Mouse (Mus musculus): ENCODE data around the gene Naalad2. TPM values are rescaled to one million over a fixed set of nuclear protein-coding genes. Genes with fewer than 3 reads are reported as not detected.
"Not testable (repeated sequence)": the region's sequence is repeated elsewhere in the genome, so short reads cannot be mapped to it uniquely, and the experiment has no call there.

Naalad2 gene
- 0.24 TPM in 1 of 2 replicates, not detected in the other for polyA plus RNA-seq (2011; ENCODE audit: insufficient read depth, insufficient read length, low read depth, missing spikeins)

DNA sequence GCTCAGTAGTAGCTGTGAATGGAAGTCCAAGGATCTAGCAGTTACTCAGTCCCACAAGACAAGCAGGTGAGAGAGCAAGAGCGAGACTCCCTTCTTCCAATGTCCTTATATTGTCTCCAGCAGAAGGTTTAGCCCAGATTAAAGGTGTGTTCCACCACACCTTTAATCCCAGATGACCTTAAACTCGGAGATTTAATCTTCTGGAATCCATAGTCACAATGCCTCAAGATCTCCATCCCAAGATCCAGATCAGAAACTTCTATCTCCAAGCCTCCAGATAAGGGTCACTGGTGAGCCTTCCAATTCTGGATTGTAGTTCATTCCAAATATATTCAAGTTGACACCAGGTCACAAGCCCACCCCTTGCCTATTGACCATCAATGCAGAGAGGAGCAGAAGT lies at the start of gene Naalad2:
Naalad2 (minus strand) TSS at position 101 of the 400 bp plus-strand sequence.
- not testable (repeated sequence) for H3K27ac ChIP-seq (ENCODE audit: insufficient read depth, low read length)

GRCm38 (mm10) chr9:18431687-18432086 lies 28.9 kb upstream of the Naalad2 start:
- no peak overlapping the region for H3K9ac ChIP-seq (ENCODE audit: low read depth, poor library complexity, severe bottlenecking)
- no peaks in the 10 kb centered on the region for H3K36me3 ChIP-seq (ENCODE audit: control insufficient read depth, insufficient read depth, low read length, poor library complexity, severe bottlenecking)
- no peak overlapping the region for H3K27ac ChIP-seq (ENCODE audit: insufficient read depth, low read length)
- H3K9me3 ChIP-seq (replicated peaks; ENCODE audit: control insufficient read depth, insufficient read depth, low read length, poor library complexity, severe bottlenecking) = no peaks in the 10 kb centered on the region
- H3K4me1 ChIP-seq (ENCODE audit: control insufficient read depth, insufficient read depth, low read length) = no peaks in the 10 kb centered on the region
- H3K4me3 ChIP-seq (ENCODE audit: low read depth, low read length) = no peak overlapping the region
- TF ChIP-seq EP300 (IDR thresholded peaks at IDR 0.05; ENCODE audit: insufficient read depth, low read depth, low read length) = no peak
- TF ChIP-seq POLR2A (IDR thresholded peaks at IDR 0.05; ENCODE audit: insufficient read depth, low read length) = no peak
- TF ChIP-seq CTCF (IDR thresholded peaks at IDR 0.05; ENCODE audit: low read depth, low read length) = no peak
- no peaks in the 10 kb centered on the region for H3K27me3 ChIP-seq (ENCODE audit: control insufficient read depth, insufficient read depth, low read length, poor library complexity, severe bottlenecking)

More for the DNA sequence above, at the start of gene Naalad2:
- not testable (repeated sequence) for H3K4me1 ChIP-seq (ENCODE audit: control insufficient read depth, insufficient read depth, low read length); H3K9ac ChIP-seq (ENCODE audit: low read depth, poor library complexity, severe bottlenecking); H3K4me3 ChIP-seq (ENCODE audit: low read depth, low read length); H3K36me3 ChIP-seq (ENCODE audit: control insufficient read depth, insufficient read depth, low read length, poor library complexity, severe bottlenecking); H3K27me3 ChIP-seq (ENCODE audit: control insufficient read depth, insufficient read depth, low read length, poor library complexity, severe bottlenecking); H3K9me3 ChIP-seq (replicated peaks; ENCODE audit: control insufficient read depth, insufficient read depth, low read length, poor library complexity, severe bottlenecking)

- Histone ChIP-seq H3K4me3 (ENCODE audit: low read depth, low read length) (no peak within 1 kb of the TSS), H3K4me1 (ENCODE audit: control insufficient read depth, insufficient read depth, low read length) (no peaks in the 10 kb centered on the region), H3K27ac (ENCODE audit: insufficient read depth, low read length) (no peak within 1 kb of the TSS), H3K9ac (ENCODE audit: low read depth, poor library complexity, severe bottlenecking) (no peak within 1 kb of the TSS), H3K36me3 (ENCODE audit: control insufficient read depth, insufficient read depth, low read length, poor library complexity, severe bottlenecking) (no peaks in the 10 kb centered on the region), H3K27me3 (ENCODE audit: control insufficient read depth, insufficient read depth, low read length, poor library complexity, severe bottlenecking) (no peaks in the 10 kb centered on the region), H3K9me3 (replicated peaks; ENCODE audit: control insufficient read depth, insufficient read depth, low read length, poor library complexity, severe bottlenecking) (no peaks in the 10 kb centered on the region)
- TF ChIP-seq EP300 (IDR thresholded peaks at IDR 0.05; ENCODE audit: insufficient read depth, low read depth, low read length) = no peak
- TF ChIP-seq CTCF (IDR thresholded peaks at IDR 0.05; ENCODE audit: low read depth, low read length) = no peak
- no peak for TF ChIP-seq POLR2A (IDR thresholded peaks at IDR 0.05; ENCODE audit: insufficient read depth, low read length)
Observed at GRCm38 (mm10) chr9:18430354-18430753, 27.6 kb upstream of the Naalad2 start, which contains the start of gene Mbd3l2. Mbd3l2 (plus strand) TSS chr9:18430654.

- not testable (repeated sequence) for H3K9me3 ChIP-seq (replicated peaks; ENCODE audit: control insufficient read depth, insufficient read depth, low read length, poor library complexity, severe bottlenecking); H3K27ac ChIP-seq (ENCODE audit: insufficient read depth, low read length); H3K9ac ChIP-seq (ENCODE audit: low read depth, poor library complexity, severe bottlenecking); H3K4me1 ChIP-seq (ENCODE audit: control insufficient read depth, insufficient read depth, low read length); H3K27me3 ChIP-seq (ENCODE audit: control insufficient read depth, insufficient read depth, low read length, poor library complexity, severe bottlenecking); H3K36me3 ChIP-seq (ENCODE audit: control insufficient read depth, insufficient read depth, low read length, poor library complexity, severe bottlenecking); H3K4me3 ChIP-seq (ENCODE audit: low read depth, low read length)
Observed at GRCm38 (mm10) chr9:18412371-18412770, 9.6 kb upstream of the Naalad2 start.

GRCm38 (mm10) chr9:18404118-18404517 lies 1.3 kb upstream of the Naalad2 start, which contains the start of gene Ubtfl1:
Ubtfl1 (plus strand) TSS chr9:18404418.
- no peaks in the 10 kb centered on the region for H3K27me3 ChIP-seq (ENCODE audit: control insufficient read depth, insufficient read depth, low read length, poor library complexity, severe bottlenecking)
- no peaks in the 10 kb centered on the region for H3K36me3 ChIP-seq (ENCODE audit: control insufficient read depth, insufficient read depth, low read length, poor library complexity, severe bottlenecking)
- no peak within 1 kb of the TSS for H3K9ac ChIP-seq (ENCODE audit: low read depth, poor library complexity, severe bottlenecking)
- no peaks in the 10 kb centered on the region for H3K9me3 ChIP-seq (replicated peaks; ENCODE audit: control insufficient read depth, insufficient read depth, low read length, poor library complexity, severe bottlenecking)
- no peak for TF ChIP-seq CTCF (IDR thresholded peaks at IDR 0.05; ENCODE audit: low read depth, low read length)
- TF ChIP-seq POLR2A (IDR thresholded peaks at IDR 0.05; ENCODE audit: insufficient read depth, low read length) = no peak
- TF ChIP-seq EP300 (IDR thresholded peaks at IDR 0.05; ENCODE audit: insufficient read depth, low read depth, low read length) = no peak
- no peak within 1 kb of the TSS for H3K4me3 ChIP-seq (ENCODE audit: low read depth, low read length)
- H3K27ac ChIP-seq (ENCODE audit: insufficient read depth, low read length) = no peak within 1 kb of the TSS
- no peaks in the 10 kb centered on the region for H3K4me1 ChIP-seq (ENCODE audit: control insufficient read depth, insufficient read depth, low read length)

GRCm38 (mm10) chr9:18399629-18400028 lies 3.2 kb downstream of the Naalad2 start:
- TF ChIP-seq CTCF (IDR thresholded peaks at IDR 0.05; ENCODE audit: low read depth, low read length) = no peak
- no peak for TF ChIP-seq EP300 (IDR thresholded peaks at IDR 0.05; ENCODE audit: insufficient read depth, low read depth, low read length)
- no peak for TF ChIP-seq POLR2A (IDR thresholded peaks at IDR 0.05; ENCODE audit: insufficient read depth, low read length)
- Histone ChIP-seq H3K4me3 (ENCODE audit: low read depth, low read length) (no peak overlapping the region), H3K4me1 (ENCODE audit: control insufficient read depth, insufficient read depth, low read length) (no peaks in the 10 kb centered on the region), H3K9me3 (replicated peaks; ENCODE audit: control insufficient read depth, insufficient read depth, low read length, poor library complexity, severe bottlenecking) (no peaks in the 10 kb centered on the region), H3K9ac (ENCODE audit: low read depth, poor library complexity, severe bottlenecking) (no peak overlapping the region), H3K27ac (ENCODE audit: insufficient read depth, low read length) (no peak overlapping the region), H3K36me3 (ENCODE audit: control insufficient read depth, insufficient read depth, low read length, poor library complexity, severe bottlenecking) (no peaks in the 10 kb centered on the region), H3K27me3 (ENCODE audit: control insufficient read depth, insufficient read depth, low read length, poor library complexity, severe bottlenecking) (no peaks in the 10 kb centered on the region)

Data from ES-Bruce4 (cell line).